Mouse (Mus musculus) liver, embryonic 12.5 days (tissue): ENCODE measurements around the gene Anapc11. TPM values are rescaled to one million over a fixed set of nuclear protein-coding genes. Genes with fewer than 3 reads are reported as not detected.
A peak's percentile ranks its signal among the peaks of the same experiment; 100 is the strongest.
"Not testable (repeated sequence)": the region's sequence is repeated elsewhere in the genome, so short reads cannot be mapped to it uniquely, and the experiment has no call there.

Experiments
- ATAC-seq: fragments of 200-750 bp; cut with Nextera tagmentation; 2 replicates; pipeline ENCODE4 v1.8.0; 2017; ENCODE audit warnings: moderate number of reproducible peaks, mild to moderate bottlenecking, moderate library complexity
- H3K27ac ChIP-seq: fragments of 300-500 bp; sonication (generic); 2 replicates; pipeline ENCODE4 v1.5.1; 2016; ENCODE audit warnings: mild to moderate bottlenecking
- H3K27me3 ChIP-seq: fragments of 300-500 bp; sonication (generic); replicated peaks from 2 replicates; pipeline ENCODE4 v1.6.1; 2016; ENCODE audit warnings: mild to moderate bottlenecking, moderate library complexity
- H3K36me3 ChIP-seq: fragments of 300-500 bp; sonication (generic); 2 replicates; pipeline ENCODE4 v1.6.1; 2016; ENCODE audit warnings: mild to moderate bottlenecking, moderate library complexity
- H3K4me1 ChIP-seq: fragments of 300-500 bp; sonication (generic); 2 replicates; pipeline ENCODE4 v1.6.1; 2016
- H3K4me2 ChIP-seq: fragments of 300-500 bp; sonication (generic); 2 replicates; pipeline ENCODE4 v1.6.1; 2016; ENCODE audit warnings: mild to moderate bottlenecking, moderate library complexity
- H3K4me3 ChIP-seq: fragments of 300-500 bp; sonication (generic); 2 replicates; pipeline ENCODE4 v1.5.1; 2016; ENCODE audit warnings: mild to moderate bottlenecking, moderate library complexity
- H3K9ac ChIP-seq: fragments of 300-500 bp; sonication (generic); 2 replicates; pipeline ENCODE4 v1.6.1; 2016; ENCODE audit warnings: mild to moderate bottlenecking, moderate library complexity
- H3K9me3 ChIP-seq: fragments of 300-500 bp; sonication (generic); replicated peaks from 2 replicates; pipeline ENCODE4 v1.6.1; 2016; ENCODE audit warnings: mild to moderate bottlenecking, moderate library complexity
- WGBS: fragments of 180-500 bp; shearing (Covaris S2); methylation state at CpG from one replicate; pipeline ENCODE4 v1.1.7; 2016; ENCODE audit not compliant: insufficient replicate concordance; 5-methylcytosine and 5-hydroxymethylcytosine counted together
- polyA plus RNA-seq: library from polyadenylated mRNA; unstranded; fragments of >200 nt; fragmentation: Nextera tagmentation; extraction: Ambion mirVana; gene quantifications from 2 replicates; pipeline ENCODE4 v1.2.1, GENCODE M21; 2016

The Anapc11 gene
- polyA plus RNA-seq, 1 experiment from 2014 or later = 120 TPM

DNA sequence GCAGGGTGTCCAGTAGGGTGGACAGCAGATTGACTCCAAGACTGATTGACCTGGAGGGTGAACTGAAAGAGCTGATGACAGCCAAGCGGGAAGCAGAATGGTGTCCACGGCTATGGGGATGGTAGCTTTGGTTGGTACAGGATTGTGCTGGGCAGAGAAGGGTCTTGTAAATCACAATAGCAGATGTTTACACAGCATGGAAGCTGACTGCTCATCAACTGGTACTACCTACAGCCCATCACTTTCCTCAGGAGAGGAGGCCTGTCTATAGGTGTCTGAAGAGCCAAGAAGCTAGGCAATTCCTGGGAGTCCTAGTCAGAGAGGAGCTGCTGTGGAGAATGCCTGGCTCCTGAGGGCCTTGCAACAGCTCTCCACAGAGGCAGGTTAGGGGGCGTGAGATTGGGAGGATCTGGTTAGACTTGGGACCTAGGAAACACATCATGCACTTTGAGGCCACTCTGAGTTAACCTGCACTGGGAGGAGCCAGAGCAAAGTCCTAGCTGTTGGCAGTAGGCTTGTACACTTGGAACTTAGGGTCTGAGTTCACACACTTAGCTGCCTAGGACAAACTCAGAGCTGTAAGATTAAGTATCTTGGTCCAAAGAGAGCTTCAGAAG lies 21.7 kb upstream of the Anapc11 start:
- H3K4me2 ChIP-seq = no peak overlapping the region
- no peak for ATAC-seq

DNA sequence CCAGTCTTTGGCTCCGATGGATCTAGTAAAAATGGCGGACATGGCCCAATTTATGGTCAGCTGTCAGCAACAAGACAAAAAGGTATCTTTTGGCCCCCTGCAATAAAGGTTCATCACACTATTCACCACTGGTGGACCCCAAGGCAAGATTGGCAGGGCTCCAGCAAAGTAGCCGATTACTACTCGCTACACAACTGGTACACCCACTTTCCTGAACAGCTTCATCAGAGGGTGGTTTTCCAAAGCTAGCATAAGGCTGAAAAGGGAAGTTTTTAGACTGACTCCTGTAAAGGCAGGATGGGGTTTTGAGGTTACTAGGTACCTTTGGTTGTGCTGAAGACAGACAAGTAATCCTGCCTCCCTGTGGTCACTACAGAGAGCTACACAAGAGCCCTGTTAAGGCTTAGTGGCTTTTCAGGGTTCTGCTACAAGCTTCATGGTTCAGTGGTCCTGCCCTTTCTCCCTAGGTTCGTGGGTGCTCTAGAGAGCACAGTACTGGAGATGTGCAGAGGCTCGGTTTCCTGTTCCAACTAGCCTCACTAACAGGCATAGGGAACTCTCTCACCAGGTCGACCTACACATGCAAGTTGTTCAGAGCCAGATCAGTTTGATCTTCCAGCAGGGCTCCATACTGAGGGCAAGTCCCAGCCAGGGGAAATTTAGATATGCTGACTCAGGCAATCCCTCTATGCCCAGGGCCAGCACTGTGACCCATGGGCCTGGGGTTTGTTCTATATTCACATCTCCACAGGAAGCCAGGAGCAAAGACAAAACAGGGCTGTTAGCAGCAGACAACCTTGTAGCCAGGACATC lies 20.8 kb upstream of the Anapc11 start:
- Histone ChIP-seq H3K4me2 (no peak overlapping the region), H3K9ac (no peak overlapping the region), H3K27ac (peak overlapping the region; percentile 67), H3K4me1 (peaks cover 60% of the 10 kb centered on the region), H3K4me3 (no peak overlapping the region), H3K36me3 (peaks cover 40% of the 10 kb centered on the region), H3K9me3 (no peaks in the 10 kb centered on the region), H3K27me3 (no peaks in the 10 kb centered on the region)
- WGBS = 79% methylated on average over 7 of the region's 7 CpGs
- no peak for ATAC-seq

More for the DNA sequence above, 21.7 kb upstream of the Anapc11 start:
- Histone ChIP-seq H3K9ac (no peak overlapping the region), H3K27ac (peak overlapping the region; percentile 67), H3K27me3 (no peaks in the 10 kb centered on the region), H3K4me3 (no peak overlapping the region), H3K9me3 (no peaks in the 10 kb centered on the region), H3K36me3 (peaks cover 40% of the 10 kb centered on the region), H3K4me1 (peaks cover 60% of the 10 kb centered on the region)
- 80% methylated on average over 3 of the region's 3 CpGs for WGBS

DNA sequence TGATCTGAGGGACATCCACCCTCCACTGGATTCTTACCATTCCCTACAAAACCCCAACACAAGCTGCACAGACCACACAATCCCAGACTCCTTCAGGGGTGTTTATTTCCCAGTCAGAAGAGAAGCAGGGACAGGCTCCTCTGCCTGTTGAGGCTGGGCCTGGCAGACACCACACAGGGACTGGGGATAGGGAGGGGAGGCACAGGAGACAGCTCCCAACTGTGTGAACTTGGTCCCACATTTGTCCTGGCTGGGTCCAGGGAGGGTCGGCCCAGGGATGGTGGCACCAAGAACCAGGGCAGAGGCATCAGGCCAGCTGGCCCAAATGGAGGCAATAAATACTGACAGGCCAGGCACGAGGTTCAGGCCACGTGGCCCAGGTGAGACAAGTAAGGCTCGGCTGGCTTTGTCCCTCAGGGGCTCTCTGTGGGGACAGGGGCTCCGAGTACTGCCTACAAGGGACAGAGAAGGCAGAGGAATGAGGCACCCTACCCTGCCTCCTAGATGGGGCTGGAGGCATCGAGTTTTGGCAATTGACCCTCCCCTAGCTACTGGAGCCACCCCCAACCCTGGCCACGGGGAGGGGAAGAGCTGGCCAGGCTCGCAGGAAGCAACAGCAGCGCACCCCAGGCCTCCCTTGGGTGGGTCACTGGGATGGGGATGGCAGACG lies 20.1 kb upstream of the Anapc11 start:
- Histone ChIP-seq H3K27me3 (no peaks in the 10 kb centered on the region), H3K4me1 (peaks cover 62% of the 10 kb centered on the region), H3K4me2 (no peak overlapping the region), H3K36me3 (peaks cover 43% of the 10 kb centered on the region), H3K27ac (peak overlapping the region; percentile 67), H3K9ac (no peak overlapping the region), H3K9me3 (no peaks in the 10 kb centered on the region), H3K4me3 (no peak overlapping the region)
- no peak for ATAC-seq
- 79% methylated on average over 10 of the region's 10 CpGs for WGBS

DNA sequence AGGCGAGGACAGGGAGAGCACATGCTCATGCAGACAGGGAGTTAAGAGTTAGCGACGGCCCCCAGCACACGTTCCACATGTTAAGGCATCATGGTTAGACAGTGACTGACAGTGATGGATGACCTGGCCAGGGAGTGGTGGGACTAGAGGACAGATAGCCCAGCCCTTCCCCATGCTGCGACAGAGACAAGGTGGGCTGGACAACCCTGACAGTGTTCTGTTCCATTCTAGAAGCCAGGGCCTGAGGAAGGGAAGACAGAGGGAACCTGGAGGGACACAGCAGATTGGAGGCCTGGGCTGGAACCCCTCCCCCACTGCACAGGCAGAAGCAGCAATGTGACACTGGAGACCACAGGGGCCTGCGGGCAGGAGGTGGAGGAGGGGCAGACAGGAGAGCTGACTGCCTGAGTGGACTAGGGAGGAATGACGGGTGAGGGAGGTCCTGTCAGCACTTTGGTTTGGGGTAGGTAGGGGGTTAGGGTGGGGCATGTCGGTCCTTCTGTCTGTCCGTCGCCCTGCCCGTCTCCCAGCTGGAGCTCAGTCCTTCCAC lies 19.5 kb upstream of the Anapc11 start:
- Histone ChIP-seq H3K9ac (0 out of 2 replicates have a peak overlapping the region, but pooled peaks have one; percentile 23), H3K27me3 (no peaks in the 10 kb centered on the region), H3K36me3 (peaks cover 49% of the 10 kb centered on the region), H3K9me3 (no peaks in the 10 kb centered on the region), H3K27ac (peak overlapping the region; percentile 45; the same call in 1 of the 2 replicates), H3K4me1 (peaks cover 62% of the 10 kb centered on the region), H3K4me3 (no peak overlapping the region), H3K4me2 (0 out of 2 replicates have a peak overlapping the region, but pooled peaks have one; percentile 98)
- no peak for ATAC-seq
- WGBS = 86% methylated on average over 10 of the region's 11 CpGs

DNA sequence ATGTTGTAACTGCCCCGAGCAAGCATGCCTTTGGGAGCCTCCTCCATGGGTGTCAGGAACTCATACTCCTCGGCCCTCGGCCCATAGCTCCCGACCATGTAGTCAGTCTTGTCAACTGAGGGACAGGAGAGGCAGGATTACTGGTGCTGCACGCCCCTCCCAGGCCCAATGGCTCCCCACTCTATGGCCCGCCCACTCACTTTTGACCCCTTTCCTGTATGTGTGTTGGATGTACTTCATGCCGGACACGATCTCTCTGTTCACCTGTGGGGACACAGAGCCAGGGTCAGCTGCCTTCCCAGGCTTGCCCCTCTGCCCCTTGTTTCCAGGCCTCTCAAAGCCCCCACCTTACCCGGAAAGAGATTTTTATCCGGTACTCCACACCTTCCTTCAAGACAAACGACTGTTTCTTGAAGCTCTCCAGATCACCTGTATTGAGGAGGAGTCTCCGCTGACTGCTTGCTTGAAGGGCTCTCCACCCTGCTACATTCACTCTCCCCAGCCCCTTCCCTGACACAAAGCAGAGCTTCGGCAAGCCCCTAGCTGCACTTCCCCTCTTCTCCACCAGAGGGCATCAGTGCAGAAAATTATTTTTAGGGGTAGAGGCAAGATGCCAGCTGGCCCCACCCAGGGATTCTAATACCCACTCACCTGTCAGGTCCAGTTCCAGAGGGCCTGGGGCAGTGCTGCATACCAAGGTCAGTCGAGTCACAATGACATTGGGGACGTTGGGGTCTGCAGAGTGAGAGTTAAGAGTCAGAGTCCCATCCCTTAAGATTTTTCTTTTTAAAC lies 18.7 kb upstream of the Anapc11 start:
- peak overlapping the region; percentile 98 for H3K4me2 ChIP-seq
- no peaks in the 10 kb centered on the region for H3K27me3 ChIP-seq
- H3K4me3 ChIP-seq = peak overlapping the region; percentile 87
- peaks cover 57% of the 10 kb centered on the region for H3K4me1 ChIP-seq
- peaks cover 57% of the 10 kb centered on the region for H3K36me3 ChIP-seq
- WGBS = 60% methylated on average over 15 of the region's 15 CpGs
- H3K27ac ChIP-seq = peak overlapping the region; percentile 93
- H3K9me3 ChIP-seq = no peaks in the 10 kb centered on the region
- H3K9ac ChIP-seq = 0 out of 2 replicates have a peak overlapping the region, but pooled peaks have one; percentile 23
- no peak for ATAC-seq

DNA sequence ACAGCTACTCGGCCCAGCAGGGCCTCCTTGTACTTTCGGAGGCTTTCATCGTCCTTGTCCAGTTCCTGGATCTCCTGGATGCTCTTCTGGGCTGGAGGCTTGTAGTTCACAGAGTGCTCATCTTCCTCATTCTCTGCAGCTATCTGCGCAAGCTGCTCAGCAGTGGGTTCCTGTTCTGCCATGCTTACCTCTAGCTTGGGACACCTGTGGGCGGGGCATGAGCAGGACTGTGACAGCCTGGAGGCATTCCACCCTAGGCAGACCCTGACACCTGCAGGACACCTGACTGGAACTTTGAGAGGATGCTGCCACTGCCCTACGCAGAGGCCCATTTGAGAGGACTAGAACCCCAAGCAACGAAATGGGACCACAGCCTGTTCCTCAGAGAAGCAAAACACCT lies 18.0 kb upstream of the Anapc11 start:
- ATAC-seq = no peak
- Histone ChIP-seq H3K27ac (peak overlapping the region; percentile 93), H3K4me2 (peak overlapping the region; percentile 98), H3K9ac (peak overlapping the region; percentile 89), H3K4me3 (peak overlapping the region; percentile 87), H3K27me3 (no peaks in the 10 kb centered on the region), H3K4me1 (peaks cover 52% of the 10 kb centered on the region), H3K9me3 (no peaks in the 10 kb centered on the region), H3K36me3 (peaks cover 63% of the 10 kb centered on the region)
- WGBS = 45% methylated on average over 7 of the region's 7 CpGs

DNA sequence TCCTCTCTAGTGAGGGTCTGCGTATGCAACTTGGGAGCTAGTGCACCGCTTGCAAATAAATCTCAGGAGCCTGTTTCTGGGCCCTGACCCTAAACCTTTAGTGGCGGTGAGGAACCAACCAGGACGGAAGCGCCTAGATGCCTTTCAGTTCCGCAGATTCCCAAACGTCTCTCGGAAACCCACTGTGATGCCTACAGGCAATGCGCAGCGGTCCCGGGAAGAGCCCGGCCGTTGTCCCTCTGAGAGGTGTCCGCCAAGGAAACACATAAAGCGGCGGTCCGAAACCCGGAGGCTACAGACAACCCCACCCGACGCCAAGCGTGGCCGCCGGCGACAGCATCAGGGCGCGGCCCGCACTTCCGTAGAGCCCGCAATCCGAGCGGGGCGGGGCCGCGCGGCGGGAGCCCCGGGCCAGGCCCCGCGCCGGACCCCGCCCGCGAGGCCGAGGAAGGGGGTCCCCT lies 17.3 kb upstream of the Anapc11 start:
- Histone ChIP-seq H3K4me3 (peak overlapping the region; percentile 87), H3K27ac (peak overlapping the region; percentile 93), H3K27me3 (no peaks in the 10 kb centered on the region), H3K4me1 (peaks cover 48% of the 10 kb centered on the region), H3K9me3 (no peaks in the 10 kb centered on the region), H3K4me2 (peak overlapping the region; percentile 98), H3K9ac (peak overlapping the region; percentile 89), H3K36me3 (peaks cover 71% of the 10 kb centered on the region)
- peak; percentile 68 for ATAC-seq
- WGBS = under 1% methylated on average over 43 of the region's 44 CpGs

DNA sequence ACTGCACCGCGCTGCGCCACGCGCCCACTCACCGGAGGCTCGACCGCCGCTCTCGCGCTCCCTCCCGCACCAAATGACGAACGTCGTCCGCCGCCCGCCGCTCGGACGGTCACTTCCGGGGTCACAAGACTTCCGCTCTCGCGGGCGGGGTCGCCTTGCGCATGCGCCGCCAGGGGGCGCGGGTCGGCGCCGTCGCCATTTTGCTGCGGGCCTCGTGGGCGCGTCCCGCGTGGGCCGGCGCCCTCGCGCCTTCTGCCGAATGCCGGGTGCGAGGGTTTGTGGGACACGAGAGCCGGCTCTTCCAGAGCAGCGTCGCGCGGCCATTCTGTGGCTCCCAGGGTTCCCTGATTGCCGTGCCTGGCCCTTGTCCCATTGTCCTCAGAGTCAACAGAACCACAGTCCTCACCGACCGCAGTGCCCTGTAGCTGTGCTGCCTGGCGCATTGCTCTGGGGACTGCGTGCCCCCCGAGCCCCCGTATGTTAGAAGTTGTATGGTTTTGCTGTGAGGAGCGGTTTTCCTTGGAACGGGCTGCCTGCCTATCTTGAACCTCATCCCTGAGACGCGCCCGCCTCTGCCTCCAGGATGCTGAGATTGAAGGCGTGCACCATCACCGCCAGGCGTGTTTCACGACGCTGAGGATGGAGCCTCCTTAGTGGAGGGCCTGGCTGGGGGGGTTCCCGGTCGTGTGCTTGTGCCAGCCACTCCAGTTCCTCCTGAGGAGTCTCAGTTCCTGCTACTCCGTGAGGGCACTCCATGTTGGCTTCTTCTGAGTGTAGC lies 16.5 kb upstream of the Anapc11 start, which contains the start of gene Arhgdia:
Arhgdia (minus strand) TSS at position 135 of the 778 bp plus-strand sequence.
- WGBS = 3% methylated on average over 73 of the region's 75 CpGs
- H3K4me3 ChIP-seq = peak within 1 kb of the TSS; percentile 87
- no peaks in the 10 kb centered on the region for H3K9me3 ChIP-seq
- H3K4me2 ChIP-seq = peak within 1 kb of the TSS; percentile 98
- peaks cover 76% of the 10 kb centered on the region for H3K36me3 ChIP-seq
- ATAC-seq = peak; percentile 60
- peak within 1 kb of the TSS; percentile 89 for H3K9ac ChIP-seq
- H3K4me1 ChIP-seq = peaks cover 46% of the 10 kb centered on the region
- no peaks in the 10 kb centered on the region for H3K27me3 ChIP-seq
- H3K27ac ChIP-seq = peak within 1 kb of the TSS; percentile 93

DNA sequence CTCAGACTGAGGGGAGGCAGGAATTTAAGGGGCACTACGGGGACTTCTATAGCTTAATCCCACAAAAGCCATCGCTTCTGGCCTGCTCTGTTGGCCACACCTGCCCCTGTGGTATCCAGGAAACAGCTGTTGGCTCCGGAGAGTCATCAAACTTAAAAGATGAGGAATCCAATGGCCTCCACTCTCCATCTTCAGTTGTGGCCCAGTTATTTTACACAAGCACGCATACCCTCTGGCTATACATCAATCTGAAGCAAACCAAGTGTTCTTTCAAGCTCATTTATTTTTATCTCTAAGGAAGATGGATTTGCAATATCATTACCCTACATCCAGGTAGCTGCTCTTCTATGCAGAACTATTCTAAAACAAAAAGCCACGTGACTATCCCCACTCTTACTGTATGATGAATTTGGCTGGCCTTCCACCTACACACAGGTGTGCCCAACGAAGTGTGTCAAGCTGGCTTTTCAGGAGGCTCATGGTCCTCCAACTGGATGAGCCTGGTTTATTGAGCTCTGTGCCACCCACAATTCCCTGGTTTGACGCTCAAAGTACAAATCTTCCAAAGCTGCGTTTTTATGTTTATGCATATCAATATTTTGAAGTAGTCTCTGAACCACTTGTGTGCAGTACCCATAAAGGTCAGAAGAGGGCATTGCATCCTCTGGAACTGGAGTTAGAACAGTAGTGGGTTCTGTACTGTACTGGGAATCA lies 15.8 kb upstream of the Anapc11 start:
- 60% methylated on average over 8 of the region's 8 CpGs for WGBS
- peak overlapping the region; percentile 93 for H3K27ac ChIP-seq
- H3K4me3 ChIP-seq = peak overlapping the region; percentile 87
- no peak for ATAC-seq
- peaks cover 39% of the 10 kb centered on the region for H3K4me1 ChIP-seq
- peaks cover 76% of the 10 kb centered on the region for H3K36me3 ChIP-seq
- peak overlapping the region; percentile 98 for H3K4me2 ChIP-seq
- peak overlapping the region; percentile 89 for H3K9ac ChIP-seq
- H3K27me3 ChIP-seq = no peaks in the 10 kb centered on the region
- H3K9me3 ChIP-seq = no peaks in the 10 kb centered on the region

DNA sequence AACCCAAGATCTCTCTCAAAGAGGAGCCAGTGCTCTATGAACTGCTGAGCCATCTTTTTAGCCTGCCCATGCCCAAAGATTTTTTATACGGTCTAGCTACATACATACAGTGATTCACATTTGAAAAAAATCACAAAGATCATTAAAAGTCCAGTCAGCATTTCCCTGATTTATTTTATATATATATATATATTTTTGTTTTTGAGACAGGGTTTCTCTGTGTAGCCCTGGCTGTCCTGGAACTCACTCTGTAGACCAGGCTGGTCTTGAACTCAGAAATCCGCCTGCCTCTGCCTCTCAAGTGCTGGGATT lies 15.3 kb upstream of the Anapc11 start:
- H3K4me2 ChIP-seq, H3K27me3 ChIP-seq, H3K9ac ChIP-seq, ATAC-seq, H3K27ac ChIP-seq, H3K4me3 ChIP-seq, H3K9me3 ChIP-seq: not testable (repeated sequence)
- Histone ChIP-seq H3K4me1 (peaks cover 39% of the 10 kb centered on the region), H3K36me3 (peaks cover 76% of the 10 kb centered on the region)
- WGBS = 75% methylated on average over 2 of the region's 2 CpGs
